In genomic region chr6:34310023-34310595, GRCm38 (mm10) we compare ENCODE assay signal across 18 mouse cellular contexts. TPM values are rescaled to one million over a fixed set of nuclear protein-coding genes. Genes with fewer than 3 reads are reported as not detected.
DNase-seq lines count a peak whose midpoint lies in the region.
"Had no signal": no experiment of that assay in that cellular context is flagged by ENCODE, and none has a peak within 500 bp of the region (broad histone marks: within the 10 kb centered on the region; RNA-seq: fewer than 3 reads in every experiment).

No protein-coding gene starts in this region.

- peak; percentile 68 for DNase-seq in adrenal gland, adult 2 months
- DNase-seq in adrenal gland, postnatal 4 days (ENCODE audit: low spot score in 2 of 2): no peak
- DNase-seq in ovary, postnatal 36 days (ENCODE audit: low spot score): peak; percentile 16
- no peak for DNase-seq in ovary, postnatal 10 days (ENCODE audit: low spot score)
- peak; percentile 29 for DNase-seq in adrenal gland, postnatal 10 days
- peak; percentile 47 to 57 for DNase-seq in adrenal gland, postnatal 36 days
- DNase-seq in urinary bladder, postnatal 25 days (ENCODE audit: low spot score): no peak
- DNase-seq in frontal cortex, postnatal 36 days (ENCODE audit: low spot score in 2 of 2): no peak
- DNase-seq: B cell, adult 2 months; cerebellum, adult 18-20 months; cerebellum, adult 9-11 months; cerebellum, postnatal 25 days; forebrain, postnatal 0 days; gastrocnemius, postnatal 25 days; heart, adult 2 months; kidney, adult 11 months had no signal

RNA-seq across cellular contexts. Expression of gene Akr1b3, which starts 7.2 kb away (rescaled TPM):
- 100 to 1,000 TPM; 232 to 352 TPM for total RNA-seq in adrenal gland, adult 2 months (2021)
- 187 and 213 TPM in 2 replicates for polyA plus RNA-seq in adrenal gland, adult 2 months (2012; rRNA removed)
- 100 to 1,000 TPM; 123 to 124 TPM for total RNA-seq in adrenal gland, postnatal 4 days (2021)
- total RNA-seq in adrenal gland, postnatal 10 days (2021): 100 to 1,000 TPM; 136 to 140 TPM
- 100 to 1,000 TPM; 324 to 405 TPM for total RNA-seq in adrenal gland, postnatal 36 days (2021)

RNA-seq across cellular contexts. Expression of gene Akr1b8, which starts 43.8 kb away (rescaled TPM):
- 100 to 1,000 TPM; 267 to 269 TPM for total RNA-seq in adrenal gland, adult 2 months (2021)
- polyA plus RNA-seq in adrenal gland, adult 2 months (2012; rRNA removed): 20.2 and 28.5 TPM in 2 replicates
- total RNA-seq in adrenal gland, postnatal 4 days (2021): 10 to 100 TPM; 73.3 to 75.5 TPM
- total RNA-seq in adrenal gland, postnatal 10 days (2021): 100 to 1,000 TPM in 1 of 2 experiments, 10 to 100 TPM in 1; 53.8 to 120 TPM
- 100 to 1,000 TPM; 233 to 373 TPM for total RNA-seq in adrenal gland, postnatal 36 days (2021)
- total RNA-seq: common myeloid progenitor, adult 5-6 weeks; hematopoietic stem cell, adult 5-6 weeks had no signal

Comparison
In these comparisons a context has a peak if more than half of its experiments do, and no peak if none do; other contexts are left out.
1. DNase-seq: peak in adrenal gland, adult 2 months (single experiment), ovary, postnatal 36 days (single experiment), adrenal gland, postnatal 10 days (single experiment) and adrenal gland, postnatal 36 days (2 of 2); none in adrenal gland, postnatal 4 days (0 of 2), ovary, postnatal 10 days (single experiment), urinary bladder, postnatal 25 days (single experiment) and frontal cortex, postnatal 36 days (0 of 2).